Mouse (Mus musculus) cerebellum, adult 2 months (tissue): Measurements from ENCODE around the gene Dpp6.

Experiments
- CTCF ChIP-seq: fragments of 200-500 bp; IDR thresholded peaks from 2 replicates; pipeline ENCODE4 v1.5.1; 2011; ENCODE audit warnings: low read depth, mild to moderate bottlenecking, control low read depth, low read length, moderate library complexity, borderline replicate concordance; ENCODE audit not compliant: insufficient read depth
- POLR2A ChIP-seq: fragments of 200-500 bp; IDR thresholded peaks from 2 replicates; pipeline ENCODE4 v1.6.1; 2011; ENCODE audit warnings: low read length, control low read depth, borderline replicate concordance; ENCODE audit not compliant: insufficient read depth

GRCm38 (mm10) chr5:27247793-27248192, 430.8 kb downstream of the Dpp6 start:
- no peak for TF ChIP-seq CTCF
- no peak for TF ChIP-seq POLR2A
